Mouse (Mus musculus): ENCODE data around the gene Med21. TPM values are rescaled to one million over a fixed set of nuclear protein-coding genes. Genes with fewer than 3 reads are reported as not detected.

Gene Med21
- polyA plus RNA-seq, 1 experiment from 2014 or later = 122 TPM

DNA sequence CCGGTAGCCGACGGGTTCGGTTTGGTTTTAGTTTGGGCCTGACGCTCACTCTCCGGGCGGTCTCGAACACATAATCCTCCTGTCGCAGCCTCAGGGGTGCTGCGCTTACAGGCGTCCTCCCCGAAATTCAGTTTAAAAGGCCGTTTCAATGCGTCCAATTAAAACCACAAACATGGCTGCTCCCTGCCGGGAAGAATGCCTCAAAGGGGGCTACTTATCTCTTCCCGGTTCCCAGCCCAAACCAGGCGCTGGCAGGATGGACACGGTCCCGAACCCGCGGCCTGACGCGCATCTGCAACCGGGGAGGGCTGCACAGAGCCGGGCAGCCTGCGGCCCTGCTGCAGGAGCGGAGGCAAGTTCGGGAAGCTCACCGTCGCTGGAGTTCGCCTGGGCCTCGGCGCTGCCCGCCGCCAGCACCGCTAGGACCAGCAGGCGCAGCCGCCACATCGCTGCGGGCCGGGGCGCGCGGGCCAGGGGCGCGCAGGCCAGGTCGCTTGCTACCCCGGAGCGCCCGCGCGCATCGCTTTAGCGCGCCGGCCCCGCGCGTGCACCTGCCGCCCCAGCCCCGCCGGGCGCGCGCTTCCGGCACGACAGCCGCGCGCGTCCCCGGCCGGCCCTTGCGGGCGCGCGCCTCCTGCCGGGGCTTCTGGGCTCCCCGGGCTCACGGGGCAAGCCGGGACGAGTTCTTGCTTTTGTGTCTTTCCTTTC is 8.2 kb upstream of the Med21 start:
- Histone ChIP-seq H3K36me3 (ENCODE audit: control insufficient read depth, insufficient read depth, low read length) (no peaks in the 10 kb centered on the region), H3K9ac (replicated peaks; ENCODE audit: low read depth, low read length) (peak overlapping the region; percentile 71), H3K4me3 (ENCODE audit: low read depth, low read length) (peak overlapping the region; percentile 62), H3K4me1 (ENCODE audit: control insufficient read depth, insufficient read depth, low read length) (peaks cover 5% of the 10 kb centered on the region; the same call in 1 of the 2 replicates), H3K4me2 (ENCODE audit: low read depth, low read length) (peak overlapping the region; percentile 67), H3K27ac (ENCODE audit: low read depth, low read length) (peak overlapping the region; percentile 66), H3K9me3 (ENCODE audit: control insufficient read depth, low read length) (no peaks in the 10 kb centered on the region), H3K27me3 (ENCODE audit: control insufficient read depth, insufficient read depth, low read length) (no peaks in the 10 kb centered on the region)
- ATAC-seq (ENCODE audit: low read depth) = peak; percentile 95
- WGBS = under 1% methylated on average over 73 of the region's 82 CpGs

DNA sequence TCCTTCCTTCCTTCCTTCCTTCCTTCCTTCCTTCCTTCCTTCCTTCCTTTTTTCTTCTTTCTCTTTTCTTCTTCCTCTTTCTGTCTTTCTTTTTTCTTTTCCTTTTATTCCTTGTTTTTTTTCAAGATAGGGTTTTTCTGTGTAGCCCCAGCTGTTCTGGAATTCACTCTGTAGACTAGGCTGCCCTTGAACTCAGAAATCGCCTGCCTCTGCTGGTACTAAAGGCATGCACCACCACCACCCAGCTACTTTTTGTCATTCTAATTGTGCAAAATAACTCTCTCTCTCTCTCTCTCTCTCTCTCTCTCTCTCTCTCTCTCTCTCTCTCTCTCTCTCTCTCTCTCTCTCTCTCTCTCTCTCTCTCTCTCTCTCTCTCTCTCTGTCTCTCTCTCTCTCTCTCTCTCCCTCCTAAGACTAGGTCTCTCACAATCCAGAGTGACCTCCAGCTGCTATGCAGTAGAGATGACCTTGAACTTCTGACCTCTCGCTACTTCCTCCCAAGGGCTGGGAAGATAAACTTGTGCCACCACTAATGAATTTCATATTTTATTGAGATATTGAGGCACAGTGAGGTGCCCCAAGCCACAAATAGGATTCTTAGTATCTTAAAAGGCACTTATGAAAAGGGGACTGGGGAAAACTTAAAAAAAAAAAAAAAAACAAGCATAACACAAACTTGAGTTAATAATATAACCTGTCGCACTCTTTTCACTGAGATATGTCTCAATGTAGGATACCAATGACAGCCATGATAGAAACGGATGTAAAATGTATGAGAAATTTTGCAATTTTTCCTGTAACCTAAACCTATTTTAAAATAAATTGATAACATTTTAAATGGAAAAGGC is 7.4 kb upstream of the Med21 start:
- H3K27me3 ChIP-seq (ENCODE audit: control insufficient read depth, insufficient read depth, low read length) = no peaks in the 10 kb centered on the region
- no peak overlapping the region for H3K9ac ChIP-seq (replicated peaks; ENCODE audit: low read depth, low read length)
- no peaks in the 10 kb centered on the region for H3K9me3 ChIP-seq (ENCODE audit: control insufficient read depth, low read length)
- no peak overlapping the region for H3K27ac ChIP-seq (ENCODE audit: low read depth, low read length)
- no peaks in the 10 kb centered on the region for H3K36me3 ChIP-seq (ENCODE audit: control insufficient read depth, insufficient read depth, low read length)
- H3K4me3 ChIP-seq (ENCODE audit: low read depth, low read length) = no peak overlapping the region
- no peak for ATAC-seq (ENCODE audit: low read depth)
- peaks cover 5% of the 10 kb centered on the region; the same call in 1 of the 2 replicates for H3K4me1 ChIP-seq (ENCODE audit: control insufficient read depth, insufficient read depth, low read length)
- WGBS = 67% methylated on average over 4 of the region's 4 CpGs
- H3K4me2 ChIP-seq (ENCODE audit: low read depth, low read length) = no peak overlapping the region

DNA sequence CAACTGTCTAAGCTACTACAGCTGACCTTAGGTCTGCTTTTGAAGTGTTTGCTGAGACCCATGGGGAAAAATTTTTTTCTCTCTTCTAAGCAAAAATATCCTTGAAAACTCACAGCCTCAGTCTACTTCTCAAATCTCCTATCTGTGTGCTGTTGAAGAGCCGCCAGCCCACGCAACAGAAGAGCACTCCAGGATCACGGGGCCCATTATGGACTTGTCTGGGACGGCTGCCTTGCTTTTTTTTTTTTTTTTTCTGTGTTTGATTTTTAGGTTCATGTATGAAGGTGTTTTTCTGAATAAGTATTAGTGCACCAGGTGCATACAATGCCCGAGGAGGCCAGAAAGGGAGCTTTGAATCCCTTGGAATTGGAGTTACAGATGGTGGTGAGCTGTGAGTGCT is 5.9 kb upstream of the Med21 start:
- no peak overlapping the region for H3K4me3 ChIP-seq (ENCODE audit: low read depth, low read length)
- no peaks in the 10 kb centered on the region for H3K9me3 ChIP-seq (ENCODE audit: control insufficient read depth, low read length)
- no peak overlapping the region for H3K4me2 ChIP-seq (ENCODE audit: low read depth, low read length)
- peaks cover 5% of the 10 kb centered on the region; the same call in 1 of the 2 replicates for H3K4me1 ChIP-seq (ENCODE audit: control insufficient read depth, insufficient read depth, low read length)
- H3K27me3 ChIP-seq (ENCODE audit: control insufficient read depth, insufficient read depth, low read length) = no peaks in the 10 kb centered on the region
- no peak overlapping the region for H3K9ac ChIP-seq (replicated peaks; ENCODE audit: low read depth, low read length)
- ATAC-seq (ENCODE audit: low read depth) = no peak
- H3K27ac ChIP-seq (ENCODE audit: low read depth, low read length) = no peak overlapping the region
- WGBS = 90% methylated on average over 5 of the region's 5 CpGs
- no peaks in the 10 kb centered on the region for H3K36me3 ChIP-seq (ENCODE audit: control insufficient read depth, insufficient read depth, low read length)

DNA sequence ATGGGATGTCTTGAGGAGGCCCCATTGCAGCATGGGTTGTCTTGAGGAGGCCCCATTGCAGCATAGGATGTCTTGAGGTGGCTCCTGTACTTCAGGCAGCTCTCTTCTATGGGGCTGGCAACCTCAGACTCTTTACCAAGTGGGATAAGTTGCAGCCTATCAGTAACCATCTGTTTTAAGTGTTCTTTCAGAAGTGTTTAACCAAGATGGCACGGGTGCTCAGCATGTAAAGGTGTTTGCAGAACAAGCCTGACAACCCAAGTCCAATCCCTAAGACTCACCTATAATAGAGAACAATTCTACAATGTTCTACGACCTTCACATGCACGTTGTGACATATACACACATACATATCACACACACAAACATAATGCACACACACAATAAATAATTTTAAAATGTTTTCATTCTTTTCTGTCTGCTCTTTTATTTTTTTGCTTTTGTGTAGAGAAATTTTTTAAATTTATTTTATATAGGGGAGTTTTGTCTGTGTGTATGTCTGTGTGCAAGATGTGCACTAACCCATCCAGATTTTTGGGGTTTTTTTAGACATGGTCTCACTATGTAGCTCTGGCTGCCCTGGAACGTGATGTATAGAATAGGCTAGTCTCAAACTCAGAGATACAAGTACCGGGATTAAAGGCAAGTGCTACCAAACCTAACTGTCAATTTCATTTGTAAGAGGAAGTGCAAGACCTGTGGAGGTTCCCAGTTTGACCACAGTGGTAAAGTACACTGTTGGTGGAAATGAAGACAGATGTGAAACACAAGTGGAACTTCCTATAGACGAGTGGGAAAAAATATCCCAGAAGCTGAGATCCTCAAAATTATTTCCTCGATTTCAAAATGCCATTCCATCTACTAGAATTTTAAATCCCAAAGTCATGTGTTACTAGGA is 2.0 kb upstream of the Med21 start:
- no peaks in the 10 kb centered on the region for H3K9me3 ChIP-seq (ENCODE audit: control insufficient read depth, low read length)
- peaks cover 8% of the 10 kb centered on the region; the same call in 1 of the 2 replicates for H3K4me1 ChIP-seq (ENCODE audit: control insufficient read depth, insufficient read depth, low read length)
- no peak overlapping the region for H3K9ac ChIP-seq (replicated peaks; ENCODE audit: low read depth, low read length)
- no peaks in the 10 kb centered on the region for H3K36me3 ChIP-seq (ENCODE audit: control insufficient read depth, insufficient read depth, low read length)
- no peak overlapping the region for H3K4me2 ChIP-seq (ENCODE audit: low read depth, low read length)
- 91% methylated on average over 7 of the region's 7 CpGs for WGBS
- ATAC-seq (ENCODE audit: low read depth) = no peak
- no peak overlapping the region for H3K27ac ChIP-seq (ENCODE audit: low read depth, low read length)
- no peak overlapping the region for H3K4me3 ChIP-seq (ENCODE audit: low read depth, low read length)
- no peaks in the 10 kb centered on the region for H3K27me3 ChIP-seq (ENCODE audit: control insufficient read depth, insufficient read depth, low read length)

DNA sequence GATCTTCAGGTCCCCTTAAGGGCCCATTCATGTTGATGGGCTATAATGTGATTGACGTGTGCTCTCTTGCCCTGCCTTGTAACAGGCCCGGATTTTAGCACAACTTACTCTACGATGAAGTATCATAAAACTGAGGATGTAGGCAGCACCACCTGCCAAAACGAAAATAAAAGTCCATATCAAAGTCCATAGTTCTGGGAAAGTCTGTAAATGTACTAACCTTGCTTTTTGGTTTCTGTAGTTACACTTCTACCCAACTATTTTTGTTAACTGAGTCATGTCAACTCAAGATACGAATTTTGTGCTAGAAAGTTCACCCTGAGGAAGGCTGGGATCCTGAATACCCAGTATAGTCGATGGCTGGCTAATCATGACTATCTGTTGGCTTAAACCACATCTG is 1.4 kb upstream of the Med21 start:
- Histone ChIP-seq H3K27me3 (ENCODE audit: control insufficient read depth, insufficient read depth, low read length) (no peaks in the 10 kb centered on the region), H3K4me1 (ENCODE audit: control insufficient read depth, insufficient read depth, low read length) (peaks cover 8% of the 10 kb centered on the region; the same call in 1 of the 2 replicates), H3K4me3 (ENCODE audit: low read depth, low read length) (no peak overlapping the region), H3K27ac (ENCODE audit: low read depth, low read length) (no peak overlapping the region), H3K36me3 (ENCODE audit: control insufficient read depth, insufficient read depth, low read length) (no peaks in the 10 kb centered on the region), H3K9ac (replicated peaks; ENCODE audit: low read depth, low read length) (no peak overlapping the region), H3K4me2 (ENCODE audit: low read depth, low read length) (no peak overlapping the region), H3K9me3 (ENCODE audit: control insufficient read depth, low read length) (no peaks in the 10 kb centered on the region)
- ATAC-seq (ENCODE audit: low read depth) = no peak
- 86% methylated on average over 6 of the region's 6 CpGs for WGBS

DNA sequence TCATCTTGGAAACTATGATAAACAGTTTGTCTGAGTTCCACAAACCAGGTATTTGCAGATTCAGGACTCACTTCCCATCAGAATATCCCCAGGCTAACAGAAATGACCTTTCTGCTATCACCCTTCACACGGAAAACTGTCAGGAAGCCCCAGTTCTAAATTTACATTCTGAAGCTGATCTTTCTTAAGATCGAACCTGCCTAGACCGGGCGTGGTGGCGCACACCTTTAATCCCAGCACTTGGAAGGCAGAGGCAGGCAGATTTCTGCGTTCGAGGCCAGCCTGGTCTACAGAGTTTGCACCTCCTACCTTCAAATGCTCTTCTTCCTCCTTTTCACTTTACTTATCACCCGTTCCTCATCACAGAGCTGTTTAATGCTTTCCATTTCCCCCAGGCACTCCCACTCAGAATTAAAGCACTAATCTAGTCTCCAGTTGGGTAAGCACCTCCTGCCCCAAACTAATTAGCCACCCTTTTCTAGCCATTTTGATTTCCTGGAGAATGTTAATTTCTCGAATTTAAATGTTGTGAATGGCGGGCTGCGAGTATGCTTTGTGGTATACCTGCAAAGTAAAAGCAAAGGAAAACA is 631 bp upstream of the Med21 start:
- H3K27me3 ChIP-seq (ENCODE audit: control insufficient read depth, insufficient read depth, low read length) = no peaks in the 10 kb centered on the region
- H3K9me3 ChIP-seq (ENCODE audit: control insufficient read depth, low read length) = no peaks in the 10 kb centered on the region
- peak overlapping the region; percentile 43 for H3K4me2 ChIP-seq (ENCODE audit: low read depth, low read length)
- H3K27ac ChIP-seq (ENCODE audit: low read depth, low read length) = peak overlapping the region; percentile 49
- ATAC-seq (ENCODE audit: low read depth) = peak; percentile 3
- H3K4me3 ChIP-seq (ENCODE audit: low read depth, low read length) = peak overlapping the region; percentile 69
- no peaks in the 10 kb centered on the region for H3K36me3 ChIP-seq (ENCODE audit: control insufficient read depth, insufficient read depth, low read length)
- WGBS = 64% methylated on average over 11 of the region's 11 CpGs
- peaks cover 8% of the 10 kb centered on the region; the same call in 1 of the 2 replicates for H3K4me1 ChIP-seq (ENCODE audit: control insufficient read depth, insufficient read depth, low read length)
- peak overlapping the region; percentile 13; the same call in 1 of the 2 replicates for H3K9ac ChIP-seq (replicated peaks; ENCODE audit: low read depth, low read length)

- Histone ChIP-seq H3K9ac (replicated peaks; ENCODE audit: low read depth, low read length) (peak overlapping the region; percentile 83), H3K9me3 (ENCODE audit: control insufficient read depth, low read length) (no peaks in the 10 kb centered on the region), H3K36me3 (ENCODE audit: control insufficient read depth, insufficient read depth, low read length) (no peaks in the 10 kb centered on the region), H3K27me3 (ENCODE audit: control insufficient read depth, insufficient read depth, low read length) (no peaks in the 10 kb centered on the region), H3K27ac (ENCODE audit: low read depth, low read length) (no peak overlapping the region), H3K4me3 (ENCODE audit: low read depth, low read length) (peak overlapping the region; percentile 69), H3K4me1 (ENCODE audit: control insufficient read depth, insufficient read depth, low read length) (peaks cover 8% of the 10 kb centered on the region; the same call in 1 of the 2 replicates), H3K4me2 (ENCODE audit: low read depth, low read length) (peak overlapping the region; percentile 74)
- no peak for ATAC-seq (ENCODE audit: low read depth)
- WGBS = 36% methylated on average over 11 of the region's 11 CpGs
Observed at GRCm38 (mm10) chr6:146643184-146643570, 830 bp downstream of the Med21 start.

GRCm38 (mm10) chr6:146650013-146650412 is 7.7 kb downstream of the Med21 start:
- Histone ChIP-seq H3K4me1 (ENCODE audit: control insufficient read depth, insufficient read depth, low read length) (no peaks in the 10 kb centered on the region), H3K9me3 (ENCODE audit: control insufficient read depth, low read length) (no peaks in the 10 kb centered on the region), H3K27me3 (ENCODE audit: control insufficient read depth, insufficient read depth, low read length) (no peaks in the 10 kb centered on the region), H3K4me3 (ENCODE audit: low read depth, low read length) (no peak overlapping the region), H3K36me3 (ENCODE audit: control insufficient read depth, insufficient read depth, low read length) (0 out of 2 replicates have a peak, but pooled peaks cover 4% of the 10 kb centered on the region), H3K9ac (replicated peaks; ENCODE audit: low read depth, low read length) (no peak overlapping the region), H3K27ac (ENCODE audit: low read depth, low read length) (no peak overlapping the region), H3K4me2 (ENCODE audit: low read depth, low read length) (no peak overlapping the region)
- ATAC-seq (ENCODE audit: low read depth) = no peak
- WGBS = 89% methylated on average over 2 of the region's 2 CpGs
